Mouse (Mus musculus) G1E (cell line): ENCODE results near the gene M1ap. TPM values are rescaled to one million over a fixed set of nuclear protein-coding genes. Genes with fewer than 3 reads are reported as not detected.

Experiments
- ATAC-seq: 2 replicates; pipeline ENCODE4 v1.8.0; 2016; ENCODE audit warnings: mild to moderate bottlenecking; ENCODE audit not compliant: insufficient number of reproducible peaks, poor library complexity, low FRiP score, severe bottlenecking; ENCODE audit errors: extremely low read depth
- DNase-seq: peaks from one replicate; pipeline ENCODE4 v3.0.0; 2012; ENCODE audit warnings: low spot score
- H3K27me3 ChIP-seq: 2 replicates; pipeline ENCODE4 v1.6.1; 2012; ENCODE audit warnings: mild to moderate bottlenecking, low read length, inconsistent platforms; ENCODE audit not compliant: insufficient read depth
- H3K36me3 ChIP-seq: replicated peaks from 2 replicates; pipeline ENCODE3; 2012; ENCODE audit warnings: mild to moderate bottlenecking, inconsistent platforms
- H3K4me1 ChIP-seq: 2 replicates; pipeline ENCODE4 v1.6.1; 2012; ENCODE audit warnings: low read depth, low read length, inconsistent platforms, mixed read lengths; ENCODE audit not compliant: insufficient read depth
- H3K4me3 ChIP-seq: 2 replicates; pipeline ENCODE4 v1.5.1; 2012; ENCODE audit warnings: low read depth, mild to moderate bottlenecking, inconsistent platforms, low read length, moderate library complexity, mixed read lengths
- H3K9me3 ChIP-seq: replicated peaks from 2 replicates; pipeline ENCODE4 v1.6.1; 2012; ENCODE audit warnings: inconsistent platforms
- CTCF ChIP-seq: IDR thresholded peaks from 2 replicates; pipeline ENCODE4 v1.5.1; 2012; ENCODE audit warnings: low read depth, low read length, inconsistent platforms, mixed read lengths
- GATA1 ChIP-seq: IDR thresholded peaks from 2 replicates; pipeline ENCODE4 v1.6.1; 2012; ENCODE audit warnings: borderline replicate concordance, low read length, inconsistent platforms, mixed read lengths
- GATA2 ChIP-seq: IDR thresholded peaks from 2 replicates; pipeline ENCODE4 v1.6.1; 2012; ENCODE audit warnings: low read depth, low read length, inconsistent platforms, borderline replicate concordance
- POLR2AphosphoS5 ChIP-seq: IDR thresholded peaks from 2 replicates; pipeline ENCODE4 v1.6.1; 2012; ENCODE audit warnings: low read depth, low read length, inconsistent platforms; ENCODE audit not compliant: insufficient replicate concordance
- TAL1 ChIP-seq: conservative IDR thresholded peaks from 2 replicates; pipeline ENCODE4 v1.6.1; 2012; ENCODE audit warnings: low read depth, low read length, inconsistent platforms, mixed read lengths
- polyA plus RNA-seq: library from polyadenylated mRNA; stranded (reverse); fragments of >175 nt; gene quantifications from 2 replicates; pipeline ENCODE4 v1.2.3, GENCODE M21; 2012
- total RNA-seq, 2 experiments: library from RNA; stranded (forward) in 1 of 2; stranded (reverse) in 1 of 2; fragments of 200-1000 nt in 1 of 2; fragments of >200 nt in 1 of 2; fragmentation: Nextera tagmentation in 1 of 2; gene quantifications; 2 replicates each; pipeline ENCODE4 v1.2.3; 2014 to 2017

Gene M1ap
- total and polyA plus RNA-seq, 3 experiments, result 3.3 to 12.3 (median 8.2) TPM

DNA sequence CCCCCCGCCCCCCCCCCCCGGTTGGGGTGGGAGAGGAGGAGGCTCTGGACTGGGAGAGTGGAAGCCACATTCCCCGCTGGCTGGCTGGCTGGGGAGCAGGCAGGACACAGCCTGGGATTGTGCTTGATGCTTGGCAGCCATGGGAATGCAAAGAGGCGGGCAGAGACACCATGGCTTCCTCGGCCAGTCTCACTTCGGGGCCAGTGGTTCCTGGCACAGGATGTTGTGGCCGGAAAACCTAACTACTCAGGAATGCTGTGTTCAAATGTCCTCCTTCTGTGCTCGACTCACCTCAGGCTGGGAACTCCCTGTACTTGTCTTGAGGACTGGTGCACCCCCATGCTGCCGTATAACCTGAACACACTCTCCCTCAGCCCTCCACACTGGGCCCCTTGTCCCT is 81.0 kb downstream of the M1ap start:
- no peaks in the 10 kb centered on the region for H3K27me3 ChIP-seq
- TF ChIP-seq GATA1 (no peak), POLR2AphosphoS5 (no peak), GATA2 (no peak), TAL1 (no peak), CTCF (no peak)
- peak overlapping the region; percentile 38; the same call in 1 of the 2 replicates for H3K4me3 ChIP-seq
- ATAC-seq (no peak), DNase-seq (no peak)
- H3K36me3 ChIP-seq, result peaks cover 42% of the 10 kb centered on the region
- H3K9me3 ChIP-seq, result no peaks in the 10 kb centered on the region
- peaks cover 84% of the 10 kb centered on the region for H3K4me1 ChIP-seq

DNA sequence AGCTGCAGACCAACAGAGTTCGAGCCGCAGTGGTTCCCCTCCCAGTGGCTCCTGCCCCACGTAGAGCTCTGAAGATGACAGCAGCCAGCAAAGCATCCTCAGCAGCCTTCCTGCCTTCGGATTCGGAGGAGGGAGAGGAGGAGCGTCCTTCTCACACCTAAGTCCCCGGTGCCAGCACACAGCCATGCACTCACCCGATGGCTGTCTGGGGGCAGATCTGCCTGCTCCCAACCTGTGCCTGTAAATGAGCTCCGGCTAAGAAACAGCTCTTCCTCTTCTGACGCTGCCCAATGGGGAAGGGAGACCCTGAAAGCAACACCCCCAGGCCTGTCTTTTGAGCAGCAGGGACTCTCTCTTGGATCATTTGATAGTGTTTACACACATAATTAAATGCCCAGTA is 83.1 kb downstream of the M1ap start:
- DNase-seq, result no peak
- Histone ChIP-seq H3K36me3 (peaks cover 42% of the 10 kb centered on the region), H3K4me3 (no peak overlapping the region), H3K9me3 (no peaks in the 10 kb centered on the region), H3K4me1 (peaks cover 81% of the 10 kb centered on the region), H3K27me3 (peaks cover 4% of the 10 kb centered on the region)
- no peak for ATAC-seq
- TF ChIP-seq POLR2AphosphoS5, result no peak
- no peak for TF ChIP-seq GATA2
- no peak for TF ChIP-seq GATA1
- no peak for TF ChIP-seq TAL1
- no peak for TF ChIP-seq CTCF

DNA sequence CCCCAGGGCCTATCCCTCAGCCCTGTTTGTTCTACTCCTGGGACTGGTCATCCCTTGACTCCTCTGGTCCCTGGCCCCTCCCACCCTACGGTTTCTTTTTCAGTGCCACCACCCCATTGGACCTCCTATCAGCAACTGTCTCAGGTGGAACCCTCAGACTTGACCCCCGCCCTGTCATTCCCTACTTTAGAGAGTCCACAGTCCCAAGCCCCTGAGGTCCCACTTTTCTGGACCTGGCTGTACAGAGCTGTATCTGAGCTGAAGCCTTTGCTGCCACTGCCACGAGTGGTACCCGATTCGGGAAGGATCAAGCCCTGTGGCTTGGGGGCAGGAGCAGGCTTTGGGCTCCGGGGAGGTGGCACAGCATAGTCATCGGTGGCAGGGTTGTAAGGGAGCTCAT is 84.4 kb downstream of the M1ap start:
- H3K4me3 ChIP-seq, result no peak overlapping the region; the same call in 1 of the 2 replicates
- H3K4me1 ChIP-seq, result peaks cover 81% of the 10 kb centered on the region
- no peaks in the 10 kb centered on the region for H3K9me3 ChIP-seq
- peaks cover 42% of the 10 kb centered on the region for H3K36me3 ChIP-seq
- no peak for DNase-seq
- no peak for ATAC-seq
- TF ChIP-seq POLR2AphosphoS5, result no peak
- no peak for TF ChIP-seq GATA2
- no peak for TF ChIP-seq GATA1
- TF ChIP-seq CTCF, result no peak
- TF ChIP-seq TAL1, result no peak
- peaks cover 15% of the 10 kb centered on the region for H3K27me3 ChIP-seq

DNA sequence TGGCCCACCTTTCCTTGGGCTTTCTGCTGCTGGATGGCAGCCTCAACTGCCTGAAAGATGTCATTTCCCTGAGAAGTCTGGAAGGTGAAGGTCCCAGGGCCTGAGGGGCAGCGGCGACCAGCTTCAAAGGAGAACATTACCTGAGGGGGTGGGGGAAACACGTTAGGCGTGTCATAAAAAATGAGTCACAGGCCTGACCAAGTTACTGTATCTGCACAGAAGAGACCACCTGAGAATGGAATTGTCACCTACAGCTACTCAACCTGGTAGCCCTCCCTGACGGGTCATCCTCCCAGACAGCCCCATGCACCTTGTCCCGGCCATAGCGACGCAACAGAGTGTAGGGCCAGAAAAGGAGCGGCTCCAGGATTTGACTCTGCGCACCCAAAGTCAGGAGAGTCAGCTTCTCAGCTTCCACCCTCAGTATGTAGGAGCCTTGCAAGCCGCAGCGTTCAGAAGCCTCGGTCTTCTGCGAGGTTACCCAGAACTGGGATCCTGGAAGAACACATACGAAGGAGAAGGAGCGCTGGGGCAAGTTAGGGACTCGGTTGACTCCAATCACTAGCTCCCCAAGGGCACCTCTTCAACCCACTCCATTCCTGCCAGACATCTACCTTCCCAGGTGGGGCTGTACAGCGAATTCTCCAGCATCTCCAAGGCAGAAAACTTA is 85.4 kb downstream of the M1ap start:
- H3K27me3 ChIP-seq, result peaks cover 21% of the 10 kb centered on the region
- no peaks in the 10 kb centered on the region for H3K9me3 ChIP-seq
- peak overlapping the region; percentile 81 for H3K4me3 ChIP-seq
- peaks cover 78% of the 10 kb centered on the region for H3K4me1 ChIP-seq
- no peak for ATAC-seq
- TF ChIP-seq POLR2AphosphoS5 (no peak), CTCF (no peak), TAL1 (no peak), GATA1 (no peak), GATA2 (no peak)
- no peak for DNase-seq
- peaks cover 42% of the 10 kb centered on the region for H3K36me3 ChIP-seq

DNA sequence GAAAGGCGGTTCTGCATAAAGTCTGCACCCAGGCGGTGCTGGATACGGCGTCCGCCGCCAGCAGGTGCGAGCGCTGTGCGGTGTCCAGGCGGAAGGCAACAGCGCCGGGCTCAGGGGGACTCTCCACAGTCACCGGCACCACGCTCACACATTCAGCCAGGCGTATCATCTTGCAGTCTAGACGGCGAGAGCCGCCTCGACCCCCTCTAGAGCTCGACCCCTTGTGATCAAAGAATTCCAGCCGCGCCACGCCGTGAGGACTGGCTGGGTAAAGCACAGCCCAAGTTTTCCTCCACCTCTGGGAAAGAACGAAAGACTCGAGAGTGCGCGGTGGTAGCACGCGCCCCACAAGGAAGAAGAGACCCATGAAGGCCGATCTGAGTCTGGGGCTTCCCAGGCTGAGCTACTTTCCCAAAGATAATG is 86.1 kb downstream of the M1ap start:
- peak overlapping the region; percentile 81 for H3K4me3 ChIP-seq
- peaks cover 70% of the 10 kb centered on the region for H3K4me1 ChIP-seq
- ATAC-seq (peak; percentile 42; the same call in 1 of the 2 replicates), DNase-seq (no peak)
- peaks cover 40% of the 10 kb centered on the region for H3K36me3 ChIP-seq
- H3K27me3 ChIP-seq, result peaks cover 23% of the 10 kb centered on the region
- TF ChIP-seq TAL1 (no peak), GATA1 (no peak), POLR2AphosphoS5 (no peak), CTCF (no peak), GATA2 (no peak)
- H3K9me3 ChIP-seq, result no peaks in the 10 kb centered on the region

DNA sequence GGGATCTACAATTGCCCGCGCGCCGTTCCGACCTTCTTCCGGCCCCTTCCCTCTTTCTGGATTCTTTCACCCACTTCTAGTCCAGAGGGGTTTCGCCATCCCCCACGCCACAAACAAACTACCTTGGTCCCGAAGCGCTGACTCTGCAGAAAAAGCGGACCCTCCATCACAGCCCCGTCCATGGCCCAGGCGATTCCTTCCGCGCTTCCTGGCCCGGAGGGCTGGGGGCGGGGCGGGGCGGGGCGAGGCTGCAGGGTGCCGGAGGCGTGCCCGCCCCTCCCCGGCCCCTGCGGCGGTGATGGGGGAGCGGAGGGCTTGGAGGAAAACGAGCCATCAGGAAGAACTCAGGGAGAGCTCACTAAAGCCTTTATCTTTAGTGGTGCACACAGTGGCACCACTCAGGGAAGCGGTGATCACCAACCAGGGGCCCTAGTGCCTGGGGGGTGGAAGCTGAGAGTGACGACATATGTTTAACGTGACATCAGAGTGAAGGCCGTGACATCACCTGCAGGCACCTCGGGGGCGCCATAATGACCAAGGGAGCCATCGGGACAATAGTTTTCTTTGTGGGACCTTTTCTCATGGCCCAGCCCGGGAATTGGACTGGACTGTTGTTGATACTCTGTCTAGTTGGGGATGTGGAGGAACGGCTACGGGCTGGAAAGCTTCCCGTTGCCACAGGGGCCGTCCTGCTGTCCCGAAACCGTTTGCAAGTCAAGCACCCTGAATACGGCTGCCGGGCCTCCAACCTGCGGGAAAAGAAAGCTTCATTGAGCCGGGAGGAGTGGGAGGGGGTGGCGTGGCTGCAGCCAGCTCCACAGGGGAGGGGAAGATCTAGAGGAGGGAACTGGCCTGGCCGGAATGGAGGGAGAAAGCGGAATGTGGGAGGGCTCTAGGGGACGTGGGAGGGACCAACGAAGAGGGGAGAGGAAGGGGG is 86.8 kb downstream of the M1ap start, which contains the start of the genes Dok1 and Loxl3:
Gene Dok1, minus strand, starts transcription at position 223 of the 937 bp plus-strand sequence.
Gene Loxl3, plus strand, starts transcription at position 925 of the 937 bp plus-strand sequence.
- peaks cover 68% of the 10 kb centered on the region for H3K4me1 ChIP-seq

More for the DNA sequence above, 86.8 kb downstream of the M1ap start, which contains the start of the genes Dok1 and Loxl3:
- Histone ChIP-seq H3K36me3 (peaks cover 36% of the 10 kb centered on the region), H3K4me3 (peak within 1 kb of the TSS; percentile 81), H3K27me3 (peaks cover 28% of the 10 kb centered on the region), H3K9me3 (no peaks in the 10 kb centered on the region)
- DNase-seq (peak; percentile 93), ATAC-seq (peak; percentile 64)
- TF ChIP-seq GATA1, result no peak
- no peak for TF ChIP-seq POLR2AphosphoS5
- no peak for TF ChIP-seq CTCF
- TF ChIP-seq GATA2, result no peak
- no peak for TF ChIP-seq TAL1
